Mouse (Mus musculus): ENCODE results near the gene Acp7. TPM values are rescaled to one million over a fixed set of nuclear protein-coding genes. Genes with fewer than 3 reads are reported as not detected.

Gene Acp7
- total and polyA plus RNA-seq, 2 experiments from 2014 or later: not detected

DNA sequence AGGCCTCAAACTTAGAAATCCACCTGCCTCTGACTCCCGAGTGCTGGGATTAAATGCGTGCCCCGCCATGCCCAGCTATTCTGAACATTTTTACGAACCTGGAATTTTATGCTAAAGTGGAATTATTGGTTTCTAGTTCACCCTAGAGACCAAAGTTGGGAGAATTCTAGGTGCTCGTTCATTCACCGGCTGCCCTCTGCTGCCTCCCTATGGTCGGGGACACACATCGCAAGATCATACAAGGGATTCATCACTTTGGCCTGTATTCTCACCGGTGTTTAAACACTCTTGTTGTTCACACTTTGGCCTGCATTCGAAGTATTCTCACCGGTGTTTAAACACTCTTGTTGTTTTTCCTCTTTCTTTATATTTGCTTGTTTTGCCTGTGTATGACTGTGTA is 30.1 kb downstream of the Acp7 start:
- DNase-seq (ENCODE audit: low spot score): peak; percentile 43
- no peak for ATAC-seq (ENCODE audit: insufficient read depth, low read depth)
- no peak overlapping the region for H3K4me2 ChIP-seq (ENCODE audit: low read depth, low read length)
- peaks cover 18% of the 10 kb centered on the region for H3K4me1 ChIP-seq (ENCODE audit: control insufficient read depth, insufficient read depth)
- H3K4me3 ChIP-seq (ENCODE audit: low read depth, low read length): no peak overlapping the region
- no peak overlapping the region for H3K27ac ChIP-seq (ENCODE audit: low read depth)
- no peaks in the 10 kb centered on the region for H3K9me3 ChIP-seq (replicated peaks; ENCODE audit: control insufficient read depth, low read length)
- H3K9ac ChIP-seq (replicated peaks; ENCODE audit: low read depth, low read length): no peak overlapping the region
- TF ChIP-seq EP300 (IDR thresholded peaks at IDR 0.05; ENCODE audit: low read depth) (no peak), CTCF (IDR thresholded peaks at IDR 0.05; ENCODE audit: low read depth) (peak; percentile 79)
- 7% methylated on average over 11 of the region's 11 CpGs for WGBS
- no peaks in the 10 kb centered on the region for H3K36me3 ChIP-seq (replicated peaks; ENCODE audit: control insufficient read depth, insufficient read depth, low read length)
- H3K27me3 ChIP-seq (ENCODE audit: control insufficient read depth, insufficient read depth, low read length): no peaks in the 10 kb centered on the region

DNA sequence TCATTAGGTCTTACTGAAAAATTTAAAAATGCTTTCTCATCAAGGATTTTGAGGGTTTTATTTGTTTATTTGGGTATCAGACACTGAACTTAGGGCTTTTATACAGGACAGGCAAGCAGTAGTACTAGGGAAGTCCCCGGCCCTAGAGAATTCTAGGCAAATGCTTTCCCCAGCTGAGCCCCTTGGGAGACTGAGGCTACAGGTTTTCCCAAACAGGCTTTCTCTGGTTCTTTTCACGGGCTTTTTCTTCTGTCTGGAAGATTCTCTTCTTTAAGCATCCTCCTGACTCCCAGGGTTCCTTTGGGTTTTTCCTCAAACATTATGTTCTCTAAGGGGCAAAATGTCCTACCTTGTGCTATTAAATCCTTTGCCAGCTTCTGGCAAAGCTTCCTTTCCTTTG is 32.2 kb downstream of the Acp7 start:
- H3K27me3 ChIP-seq (ENCODE audit: control insufficient read depth, insufficient read depth, low read length): no peaks in the 10 kb centered on the region
- H3K27ac ChIP-seq (ENCODE audit: low read depth): no peak overlapping the region
- no peak overlapping the region for H3K9ac ChIP-seq (replicated peaks; ENCODE audit: low read depth, low read length)
- H3K4me1 ChIP-seq (ENCODE audit: control insufficient read depth, insufficient read depth): peaks cover 26% of the 10 kb centered on the region
- no peak overlapping the region for H3K4me2 ChIP-seq (ENCODE audit: low read depth, low read length)
- TF ChIP-seq CTCF (IDR thresholded peaks at IDR 0.05; ENCODE audit: low read depth) (no peak), EP300 (IDR thresholded peaks at IDR 0.05; ENCODE audit: low read depth) (no peak)
- H3K4me3 ChIP-seq (ENCODE audit: low read depth, low read length): no peak overlapping the region
- ATAC-seq (ENCODE audit: insufficient read depth, low read depth) (no peak), DNase-seq (ENCODE audit: low spot score) (no peak)
- H3K9me3 ChIP-seq (replicated peaks; ENCODE audit: control insufficient read depth, low read length): no peaks in the 10 kb centered on the region
- no peaks in the 10 kb centered on the region for H3K36me3 ChIP-seq (replicated peaks; ENCODE audit: control insufficient read depth, insufficient read depth, low read length)
- 63% methylated on average over 2 of the region's 2 CpGs for WGBS

DNA sequence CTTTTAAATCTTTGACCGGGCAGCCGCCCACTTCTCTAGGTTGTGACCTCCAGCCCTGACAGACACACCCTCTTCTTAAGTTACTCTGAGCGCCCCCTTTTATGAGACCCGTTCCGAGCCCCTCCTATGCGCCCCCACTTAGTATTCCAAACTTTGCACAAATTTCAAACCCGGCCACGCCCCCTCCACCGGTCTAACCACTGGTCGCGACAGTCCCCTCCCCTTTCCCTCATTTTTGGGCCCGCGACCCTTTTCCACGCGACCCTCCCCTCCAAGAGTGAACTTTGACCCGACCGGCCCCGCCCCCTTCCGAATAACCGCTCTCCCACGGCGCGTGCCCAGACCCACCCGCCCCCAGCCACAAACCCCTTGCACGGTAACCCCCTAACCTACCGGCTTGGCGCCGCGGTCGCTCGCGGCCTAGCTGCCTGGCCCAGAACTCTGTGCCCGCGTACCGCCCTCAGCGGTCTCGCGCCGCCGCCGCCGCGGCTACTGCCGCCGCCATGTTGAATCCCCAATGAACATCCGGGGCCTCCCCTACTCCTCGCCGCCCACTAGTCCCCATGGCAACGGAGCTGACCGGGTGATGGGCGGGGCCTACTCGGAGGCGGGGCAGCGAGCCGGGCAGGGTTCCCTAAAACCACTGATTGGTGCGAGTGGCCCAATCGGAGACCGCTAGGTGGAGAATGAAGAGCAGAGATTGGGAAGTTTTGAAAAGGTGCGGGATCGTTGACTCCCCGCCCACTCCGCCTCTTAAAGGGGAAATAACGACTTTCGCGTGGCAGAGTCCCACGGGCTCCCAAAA is 33.3 kb downstream of the Acp7 start, which contains the start of the genes Samd4b and Pak4:
Samd4b (minus strand) TSS at position 503 of the 805 bp plus-strand sequence.
Pak4 (minus strand) TSS at position 544 of the 805 bp plus-strand sequence.
- no peaks in the 10 kb centered on the region for H3K9me3 ChIP-seq (replicated peaks; ENCODE audit: control insufficient read depth, low read length)
- WGBS: under 1% methylated on average over 64 of the region's 66 CpGs
- 0 out of 2 replicates have a peak, but pooled peaks have one; percentile 30 for TF ChIP-seq EP300 (IDR thresholded peaks at IDR 0.05; ENCODE audit: low read depth)
- TF ChIP-seq CTCF (IDR thresholded peaks at IDR 0.05; ENCODE audit: low read depth): peak; percentile 27; the same call in 1 of the 2 replicates

DNA sequence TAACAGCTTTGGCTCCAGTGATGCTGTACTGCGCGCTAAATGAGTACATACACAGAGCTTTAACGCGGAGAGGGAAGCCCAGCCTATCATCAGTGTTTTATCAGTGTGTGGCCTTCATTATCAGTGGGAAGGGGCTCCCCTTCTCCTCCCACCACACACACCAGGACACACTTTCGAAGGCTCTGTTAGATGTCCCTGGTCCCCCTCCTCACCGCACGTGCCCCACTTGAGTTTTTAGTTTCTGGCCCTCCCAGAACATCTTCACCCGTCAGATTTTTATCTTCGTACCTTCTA is 33.9 kb downstream of the Acp7 start:
- WGBS: 4% methylated on average over 9 of the region's 9 CpGs
- no peak for ATAC-seq (ENCODE audit: insufficient read depth, low read depth)

More for the DNA sequence above, 33.3 kb downstream of the Acp7 start, which contains the start of the genes Samd4b and Pak4:
- Histone ChIP-seq H3K4me3 (ENCODE audit: low read depth, low read length) (peak within 1 kb of the TSS; percentile 85), H3K27me3 (ENCODE audit: control insufficient read depth, insufficient read depth, low read length) (no peaks in the 10 kb centered on the region), H3K4me2 (ENCODE audit: low read depth, low read length) (peak within 1 kb of the TSS; percentile 95), H3K36me3 (replicated peaks; ENCODE audit: control insufficient read depth, insufficient read depth, low read length) (no peaks in the 10 kb centered on the region), H3K4me1 (ENCODE audit: control insufficient read depth, insufficient read depth) (peaks cover 36% of the 10 kb centered on the region), H3K9ac (replicated peaks; ENCODE audit: low read depth, low read length) (peak within 1 kb of the TSS; percentile 78), H3K27ac (ENCODE audit: low read depth) (peak within 1 kb of the TSS; percentile 50; the same call in 1 of the 2 replicates)
- ATAC-seq (ENCODE audit: insufficient read depth, low read depth): peak; percentile 94
- DNase-seq (ENCODE audit: low spot score): peak; percentile 99

GRCm38 (mm10) chr7:28596436-28597276 is 34.5 kb downstream of the Acp7 start:
- Histone ChIP-seq H3K9ac (replicated peaks; ENCODE audit: low read depth, low read length) (no peak overlapping the region; the same call in 1 of the 2 replicates), H3K9me3 (replicated peaks; ENCODE audit: control insufficient read depth, low read length) (no peaks in the 10 kb centered on the region), H3K27ac (ENCODE audit: low read depth) (no peak overlapping the region), H3K4me3 (ENCODE audit: low read depth, low read length) (peak overlapping the region; percentile 85), H3K4me1 (ENCODE audit: control insufficient read depth, insufficient read depth) (peaks cover 43% of the 10 kb centered on the region), H3K27me3 (ENCODE audit: control insufficient read depth, insufficient read depth, low read length) (no peaks in the 10 kb centered on the region), H3K4me2 (ENCODE audit: low read depth, low read length) (peak overlapping the region; percentile 95), H3K36me3 (replicated peaks; ENCODE audit: control insufficient read depth, insufficient read depth, low read length) (no peaks in the 10 kb centered on the region)
- ATAC-seq (ENCODE audit: insufficient read depth, low read depth): no peak
- DNase-seq (ENCODE audit: low spot score): no peak
- TF ChIP-seq EP300 (IDR thresholded peaks at IDR 0.05; ENCODE audit: low read depth): no peak
- no peak for TF ChIP-seq CTCF (IDR thresholded peaks at IDR 0.05; ENCODE audit: low read depth)
- WGBS: 44% methylated on average over 20 of the region's 20 CpGs

More for the DNA sequence above, 33.9 kb downstream of the Acp7 start:
- Histone ChIP-seq H3K4me2 (ENCODE audit: low read depth, low read length) (peak overlapping the region; percentile 95), H3K36me3 (replicated peaks; ENCODE audit: control insufficient read depth, insufficient read depth, low read length) (no peaks in the 10 kb centered on the region), H3K9me3 (replicated peaks; ENCODE audit: control insufficient read depth, low read length) (no peaks in the 10 kb centered on the region), H3K27ac (ENCODE audit: low read depth) (no peak overlapping the region), H3K4me3 (ENCODE audit: low read depth, low read length) (peak overlapping the region; percentile 85), H3K9ac (replicated peaks; ENCODE audit: low read depth, low read length) (peak overlapping the region; percentile 78), H3K27me3 (ENCODE audit: control insufficient read depth, insufficient read depth, low read length) (no peaks in the 10 kb centered on the region), H3K4me1 (ENCODE audit: control insufficient read depth, insufficient read depth) (peaks cover 37% of the 10 kb centered on the region)
- DNase-seq (ENCODE audit: low spot score): no peak
- no peak for TF ChIP-seq CTCF (IDR thresholded peaks at IDR 0.05; ENCODE audit: low read depth)
- TF ChIP-seq EP300 (IDR thresholded peaks at IDR 0.05; ENCODE audit: low read depth): no peak

Data from heart, postnatal 0 days (tissue).